Mouse (Mus musculus) adrenal gland, postnatal 36 days (tissue): ENCODE measurements around the gene Tmem156. TPM values are rescaled to one million over a fixed set of nuclear protein-coding genes. Genes with fewer than 3 reads are reported as not detected.
A peak's percentile ranks its signal among the peaks of the same experiment; 100 is the strongest.
"Not testable (repeated sequence)": the region's sequence is repeated elsewhere in the genome, so short reads cannot be mapped to it uniquely, and the experiment has no call there.

ENCODE experiments used
- DNase-seq, 2 experiments: peaks; one replicate each; pipeline ENCODE4 v3.0.0; 2021; ENCODE audit warnings: mixed read lengths in 1 of 2
- long read RNA-seq, 2 experiments: library from polyadenylated mRNA; stranded (forward); transcript quantifications; one replicate each; pipeline ENCODE4 v2.0.0; 2021; ENCODE audit warnings: borderline sequencing depth in 2 of 2
- total RNA-seq, 2 experiments: library from RNA; stranded (reverse); gene quantifications; 2 replicates each; pipeline ENCODE4 v1.2.3; 2021

Tmem156 gene
- not detected for total RNA-seq
- long read RNA-seq, experiment 1 = 0 reads
- long read RNA-seq, experiment 2 = 0 reads

DNA sequence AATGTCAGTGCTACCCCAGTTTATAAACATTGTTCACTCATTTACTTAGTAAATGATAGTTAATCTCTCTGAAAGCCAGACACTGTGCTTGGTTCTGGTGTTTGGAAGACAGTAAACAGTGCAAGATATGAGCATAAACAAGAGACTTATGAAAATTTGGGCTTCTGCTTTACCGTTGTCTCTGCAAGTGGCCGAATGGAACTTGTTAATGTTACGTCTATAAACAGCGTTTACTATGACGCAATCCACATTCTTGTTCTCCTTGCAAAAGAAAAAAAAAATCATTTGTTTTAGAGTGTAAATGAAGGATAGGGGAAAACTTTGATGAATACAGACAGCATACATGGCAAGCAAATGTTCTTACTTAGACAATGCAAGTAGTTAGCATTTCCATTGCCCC, at the start of gene Tmem156:
TSS of gene Tmem156 (minus strand) at position 212 of the 400 bp plus-strand sequence.
- DNase-seq = no peak

DNA sequence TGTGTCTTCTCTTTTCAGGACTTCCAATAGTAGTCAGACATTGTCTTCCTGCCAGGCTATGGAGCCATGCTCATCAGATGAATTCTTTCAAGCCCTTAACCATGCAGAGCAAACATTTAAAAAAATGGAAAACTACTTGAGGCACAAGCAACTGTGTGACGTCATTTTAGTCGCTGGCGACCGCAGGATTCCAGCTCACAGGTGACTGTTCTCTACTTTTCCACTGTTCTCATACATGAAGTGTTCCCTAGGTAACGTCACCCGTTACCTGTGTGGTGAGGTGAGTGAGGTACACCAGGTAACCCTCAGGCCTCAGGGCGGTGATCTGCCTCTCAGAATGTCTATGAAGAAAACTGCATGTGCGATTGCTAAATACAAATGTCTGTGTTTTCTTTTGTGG, 49.3 kb upstream of the Tmem156 start:
- DNase-seq = no peak

DNA sequence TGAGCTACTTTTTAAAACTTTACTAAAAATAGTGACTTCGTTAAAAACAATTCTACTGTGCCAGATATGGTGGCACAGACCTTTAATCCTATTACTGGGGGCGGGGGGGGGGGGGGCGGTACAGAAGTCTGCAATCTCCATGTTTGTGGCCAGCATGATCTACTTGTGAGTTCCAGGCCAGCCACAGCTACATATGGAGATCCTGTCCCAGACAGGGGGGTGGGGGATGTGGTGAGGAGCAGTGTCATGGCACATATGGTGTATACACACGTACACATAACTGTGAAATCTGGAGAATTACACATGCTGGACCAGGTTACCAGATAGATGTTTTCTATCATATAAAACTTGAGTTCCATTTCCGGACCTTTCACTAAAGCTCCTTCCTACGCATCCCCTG, 45.1 kb upstream of the Tmem156 start:
- no peak for DNase-seq

DNA sequence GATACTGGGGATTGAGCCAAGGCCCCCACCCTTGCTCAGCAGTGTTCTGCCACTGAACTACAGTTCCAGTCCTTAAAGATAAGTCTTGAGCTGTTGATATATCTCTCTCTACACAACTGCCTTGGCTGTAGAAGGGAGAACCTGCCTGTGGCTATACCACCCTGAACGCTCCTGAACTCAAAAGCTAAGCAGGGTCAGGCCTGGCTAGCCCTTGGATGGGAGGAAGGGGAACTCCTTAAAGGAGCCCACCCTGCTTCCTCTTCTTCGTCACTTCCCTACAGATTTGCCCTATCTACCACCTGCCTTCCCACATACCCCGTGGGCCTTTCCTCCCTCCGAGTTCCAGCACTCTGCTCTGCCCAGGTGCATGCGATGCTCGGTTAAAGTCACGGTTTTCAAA, 44.2 kb upstream of the Tmem156 start:
- DNase-seq = no peak

DNA sequence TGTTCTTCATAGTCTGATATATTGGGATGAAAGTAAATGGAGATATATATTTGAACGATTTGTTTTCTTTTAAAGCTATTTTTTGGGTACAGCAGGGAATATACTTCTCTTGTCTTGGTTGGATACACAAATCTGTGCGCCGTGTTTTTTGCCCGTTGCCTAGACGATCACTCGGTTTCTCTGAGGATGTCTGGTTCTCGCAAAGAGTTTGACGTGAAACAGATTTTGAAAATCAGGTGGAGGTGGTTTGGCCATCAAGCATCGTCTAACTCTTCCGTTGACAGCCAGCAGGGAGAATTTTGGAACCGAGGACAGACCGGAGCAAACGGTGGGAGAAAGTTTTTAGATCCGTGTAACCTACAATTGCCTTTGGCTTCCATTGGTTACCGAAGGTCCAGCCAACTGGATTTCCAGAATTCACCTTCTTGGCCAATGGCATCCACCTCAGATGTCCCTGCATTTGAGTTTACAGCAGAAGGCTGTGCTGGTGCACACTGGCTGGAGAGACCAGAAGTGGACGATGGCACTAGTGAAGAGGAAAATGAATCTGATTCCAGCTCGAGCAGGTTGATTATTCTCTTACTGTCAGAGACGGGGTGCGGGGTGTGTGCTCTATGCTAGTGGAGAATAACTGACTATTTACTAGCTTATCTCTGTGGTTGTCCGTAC, 39.4 kb upstream of the Tmem156 start:
- no peak for DNase-seq

DNA sequence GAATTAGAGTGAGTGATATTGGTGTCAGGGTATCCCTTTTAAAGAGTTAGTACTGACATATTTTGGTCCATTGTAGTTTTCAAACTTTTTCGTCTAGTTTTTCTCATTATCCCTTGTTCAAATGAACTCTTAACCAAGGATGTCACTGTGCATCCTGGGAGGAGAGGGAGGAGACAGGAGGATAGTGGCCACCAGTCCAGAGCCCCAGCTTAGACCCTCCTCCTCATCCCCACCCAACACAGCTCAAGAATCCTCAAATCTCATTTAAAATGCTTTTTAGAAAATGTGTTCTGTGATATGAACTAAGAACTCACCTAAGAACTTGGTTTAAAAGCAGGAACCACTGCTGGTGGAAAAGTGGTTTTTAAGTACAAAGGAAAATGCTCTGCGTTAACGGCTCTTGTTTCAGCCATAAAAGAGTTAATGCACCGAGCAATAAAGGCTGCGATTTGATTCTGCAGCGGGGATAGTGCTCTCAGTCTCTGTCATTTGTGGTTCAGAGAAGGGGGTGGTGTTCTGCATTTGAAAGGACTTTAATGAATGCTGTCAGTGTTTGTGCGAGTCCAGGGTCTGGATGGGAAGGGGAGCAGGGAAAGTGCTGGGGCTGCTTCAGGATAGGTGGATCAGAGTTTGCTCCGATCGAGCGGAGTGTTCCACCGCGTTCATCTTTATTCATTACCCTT, 38.7 kb upstream of the Tmem156 start:
- no peak for DNase-seq

DNA sequence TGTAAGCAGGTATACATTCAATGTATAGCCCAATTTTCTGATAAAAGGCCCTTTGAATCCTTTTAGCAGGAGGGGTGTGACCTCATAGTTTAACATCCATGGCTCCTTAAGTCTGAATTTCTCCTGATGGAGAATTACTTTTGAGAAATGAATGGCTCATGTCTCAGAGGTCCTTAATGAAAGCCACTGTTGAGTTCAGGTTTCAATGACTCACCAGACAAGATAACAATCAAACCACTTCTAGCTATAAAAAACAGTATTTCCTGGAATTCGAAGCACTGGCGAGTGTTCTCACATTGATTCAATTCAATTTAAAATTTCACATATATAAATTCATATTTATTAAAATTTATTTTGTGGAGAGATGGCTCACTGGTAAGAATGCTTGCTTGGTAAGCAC, 36.5 kb upstream of the Tmem156 start:
- no peak for DNase-seq

DNA sequence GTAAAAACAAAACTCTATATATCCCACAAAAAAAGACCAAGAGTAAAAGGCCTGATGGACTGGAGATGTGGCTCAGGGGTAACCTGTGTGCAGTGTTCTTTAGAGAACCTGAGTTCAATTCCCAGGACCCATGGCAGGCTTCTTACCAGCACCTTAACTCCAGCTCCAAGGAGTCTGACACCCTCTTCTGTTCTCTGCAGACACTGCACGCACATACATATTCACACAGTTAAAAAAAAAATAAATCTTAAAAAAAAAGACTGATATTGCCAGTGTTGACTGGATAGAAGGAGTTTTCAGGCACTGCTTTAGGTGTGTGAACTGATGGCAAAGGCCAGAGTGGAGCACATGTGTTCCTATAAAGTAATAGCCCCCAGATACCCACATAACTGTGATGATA, 34.2 kb upstream of the Tmem156 start:
- no peak for DNase-seq

DNA sequence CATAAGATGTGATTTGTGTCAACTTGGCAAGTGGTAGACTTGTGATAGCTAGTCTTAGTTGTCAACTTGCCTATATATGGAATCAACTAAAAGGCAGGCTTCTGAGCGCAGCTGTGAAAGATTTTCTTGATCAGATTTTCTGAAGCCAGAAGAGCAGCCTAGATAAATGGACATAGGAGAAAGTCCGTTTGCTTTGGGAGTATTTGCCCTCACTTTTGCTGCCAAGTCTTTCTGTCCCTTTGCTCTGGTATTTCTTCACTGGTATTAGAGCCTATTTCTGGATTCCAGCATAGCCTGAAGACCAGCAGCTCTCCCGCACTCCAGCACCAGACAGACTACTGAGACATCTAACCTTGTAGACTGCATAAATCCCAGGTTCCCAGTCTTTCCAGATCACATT, 30.7 kb upstream of the Tmem156 start:
- no peak for DNase-seq

DNA sequence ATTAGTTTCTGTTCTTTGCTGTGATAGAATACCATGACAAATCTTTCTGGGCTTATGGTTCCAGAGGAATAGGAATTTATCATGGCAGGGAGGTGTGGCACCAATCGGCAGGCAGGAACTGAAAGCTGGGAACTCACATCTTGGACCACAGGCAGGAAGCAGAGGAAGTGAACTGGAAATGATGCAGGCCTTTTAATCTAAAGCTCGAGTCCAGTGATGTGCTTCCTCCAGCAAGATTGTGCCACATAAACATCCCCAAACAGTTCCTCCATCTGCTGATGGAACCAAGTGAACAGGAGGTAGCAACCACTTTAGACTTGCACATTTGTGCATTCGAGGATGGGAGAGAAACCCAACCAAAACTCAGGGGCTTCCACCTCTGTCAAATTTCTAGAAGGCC, 28.0 kb upstream of the Tmem156 start:
- DNase-seq = no peak

DNA sequence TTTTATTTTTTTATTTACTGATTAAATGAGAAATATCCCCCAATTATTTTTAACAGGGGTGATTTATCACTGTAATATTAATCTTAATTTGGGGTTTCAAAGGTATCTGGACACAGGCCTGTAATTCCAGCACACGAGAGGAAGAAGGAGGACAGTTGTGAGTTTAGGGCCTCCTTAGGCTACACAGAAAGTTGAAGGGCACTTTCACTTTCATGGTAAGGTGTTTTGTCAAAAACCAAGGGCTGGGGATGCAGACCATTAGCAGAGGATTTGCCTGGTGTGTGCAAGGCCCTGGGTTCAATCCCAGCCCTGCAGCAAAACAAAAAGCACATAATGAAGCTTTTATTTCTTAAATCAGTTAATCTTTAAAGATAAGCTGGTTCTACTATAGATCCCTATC, 27.6 kb upstream of the Tmem156 start:
- DNase-seq = no peak

DNA sequence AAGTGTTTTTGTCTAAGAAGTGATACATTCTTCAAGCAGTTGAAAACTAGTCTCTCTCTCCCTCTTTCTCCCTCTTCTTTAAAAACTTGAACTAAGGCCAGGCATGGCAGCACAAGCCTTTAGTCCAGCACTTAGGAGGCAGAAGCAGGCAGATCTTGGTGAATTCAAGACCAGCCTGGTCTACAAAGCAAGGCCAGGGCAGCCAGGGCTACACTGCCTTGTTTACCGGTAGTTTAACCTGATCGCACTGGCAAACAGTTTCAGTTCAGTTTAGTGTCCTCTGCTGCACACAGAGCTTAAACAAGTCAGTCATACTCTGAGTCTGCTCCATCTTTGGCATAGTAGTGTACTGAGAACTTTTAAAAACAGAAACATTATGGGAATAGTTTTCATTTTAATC, 24.9 kb upstream of the Tmem156 start:
- DNase-seq = no peak

DNA sequence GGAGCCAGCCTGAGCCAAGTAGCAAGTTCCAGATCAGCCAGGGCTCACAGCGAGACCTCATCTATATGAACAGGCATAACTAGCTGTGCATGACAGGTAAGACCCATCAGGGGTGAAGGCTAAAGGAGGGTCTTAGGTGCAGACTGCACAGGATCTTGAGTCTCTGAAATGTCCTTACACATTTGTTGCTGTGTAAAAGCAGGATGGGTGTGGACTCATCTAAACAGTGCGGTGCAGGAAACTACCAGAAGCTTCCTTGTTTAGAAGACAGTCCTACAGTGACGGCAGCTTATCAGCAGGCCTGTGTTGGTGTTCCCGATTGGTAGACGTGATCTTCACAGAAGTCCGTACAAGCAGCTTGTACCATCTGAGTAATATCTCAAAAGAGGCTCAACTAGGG, 21.4 kb upstream of the Tmem156 start:
- no peak for DNase-seq

DNA sequence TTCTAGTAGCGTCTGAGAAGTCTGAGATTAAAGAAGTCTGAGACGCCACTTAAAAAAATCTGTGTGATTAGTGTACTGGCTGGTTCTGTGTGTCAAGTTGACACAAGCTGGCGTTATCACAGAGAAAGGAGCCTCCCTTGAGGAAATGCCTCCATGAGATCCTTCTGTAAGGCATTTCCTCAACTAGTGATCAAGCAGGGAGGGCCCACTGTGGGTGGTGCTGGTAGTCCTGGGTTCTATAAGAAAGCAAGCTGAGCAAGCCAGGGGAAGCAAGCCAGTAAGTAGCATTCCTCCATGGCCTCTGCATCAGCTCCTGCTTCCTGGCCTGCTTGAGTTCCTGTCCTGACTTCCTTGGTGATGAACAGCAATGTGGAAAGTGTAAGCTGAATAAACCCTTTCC, 20.3 kb upstream of the Tmem156 start:
- DNase-seq = not testable (repeated sequence)

DNA sequence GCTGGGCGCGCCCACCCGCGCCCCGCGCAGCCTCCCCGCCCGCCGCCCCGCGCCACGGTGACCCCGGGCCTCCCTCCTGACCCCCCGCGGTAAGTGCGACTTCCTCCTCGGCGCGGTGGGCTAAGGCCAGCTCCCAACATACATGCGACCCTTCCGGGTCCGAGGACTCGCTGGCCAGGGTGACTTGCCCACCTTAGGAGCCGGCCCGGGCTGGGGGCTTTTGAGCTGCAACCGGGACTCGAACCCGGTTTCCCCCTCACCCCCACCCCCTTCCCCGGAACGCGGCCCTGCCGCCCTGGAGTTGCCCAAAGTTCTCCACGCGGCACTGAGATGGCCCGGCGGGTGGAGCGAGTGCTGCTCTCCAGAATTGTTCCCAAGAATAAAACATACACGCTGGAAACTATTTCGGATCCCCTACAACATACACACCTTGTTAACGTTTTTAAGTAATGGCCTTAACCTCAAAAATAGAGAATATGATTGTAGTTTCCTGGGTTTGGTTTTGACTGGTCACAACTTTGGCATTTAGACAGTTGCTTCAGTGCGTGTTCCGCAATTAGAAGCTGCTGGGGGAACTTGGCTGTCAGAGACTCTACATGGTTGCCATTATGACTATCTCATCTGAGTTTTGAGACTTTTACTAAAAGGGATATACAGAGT, 16.0 kb upstream of the Tmem156 start:
- DNase-seq = peak; percentile 57 to 70

DNA sequence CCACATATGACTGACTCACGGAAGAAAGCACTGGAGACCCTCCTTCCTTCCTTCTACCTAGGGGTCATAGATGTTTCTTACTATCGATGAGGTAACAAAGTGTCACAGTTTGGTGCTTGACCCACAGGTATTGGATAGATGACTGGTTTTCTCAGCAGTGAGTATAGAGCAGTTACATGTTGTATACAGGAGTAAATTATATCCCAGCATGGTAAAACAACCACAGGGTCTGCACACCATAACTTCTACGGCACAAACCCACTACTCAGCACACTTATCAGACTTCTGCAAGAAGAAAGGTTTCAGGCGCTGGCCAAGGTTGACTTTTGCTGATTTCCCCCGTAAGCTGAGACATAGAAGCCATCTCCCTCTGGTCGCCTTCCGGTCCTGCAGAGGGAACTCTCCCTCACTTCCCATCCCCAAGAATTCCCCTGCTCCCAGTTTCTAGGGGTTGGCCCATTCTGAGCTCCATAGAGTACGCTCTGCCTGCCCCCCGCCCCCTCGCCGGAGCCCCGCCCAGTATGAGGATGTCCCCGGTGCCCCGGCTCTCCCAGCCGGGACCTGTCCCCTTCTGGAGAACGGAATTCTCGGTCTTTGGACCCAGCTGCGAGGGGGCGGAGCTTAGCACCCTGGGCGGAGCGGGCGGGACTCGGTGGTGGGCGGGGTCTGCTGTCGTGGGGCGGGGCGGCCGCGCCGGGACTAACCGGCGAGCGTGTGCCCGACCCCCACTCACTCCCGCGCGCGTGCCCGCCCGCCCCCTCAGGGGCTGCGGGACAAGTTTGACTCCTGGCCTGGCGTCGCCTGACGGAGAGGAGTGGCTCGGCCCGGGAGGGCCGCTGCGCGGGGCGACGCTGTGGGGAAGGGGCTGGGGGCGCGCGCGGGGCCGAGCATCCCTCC, 15.2 kb upstream of the Tmem156 start, which contains the start of gene Klhl5:
TSS of gene Klhl5 (plus strand) at position 664 of the 897 bp plus-strand sequence.
- peak; percentile 96 to 97 for DNase-seq

DNA sequence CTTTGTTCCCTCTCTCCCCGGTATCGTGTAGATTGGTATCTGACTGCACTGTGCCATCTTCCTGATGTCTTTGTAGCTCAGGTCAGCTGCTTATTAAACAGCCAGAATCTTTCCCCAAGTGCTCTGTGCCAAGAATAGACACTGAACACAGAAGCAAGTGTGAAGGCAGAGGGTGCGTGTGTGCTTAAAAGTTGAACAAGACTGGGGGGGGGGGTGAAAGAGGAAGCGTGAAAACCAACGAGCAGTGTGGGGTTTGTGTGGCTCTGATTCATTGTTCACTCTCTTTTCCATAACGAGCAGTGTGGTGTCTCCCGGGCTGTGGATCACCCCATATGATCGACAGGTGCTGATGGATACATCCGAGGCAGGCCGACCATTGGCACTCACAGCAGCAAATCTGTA, 10.7 kb upstream of the Tmem156 start:
- DNase-seq = no peak

DNA sequence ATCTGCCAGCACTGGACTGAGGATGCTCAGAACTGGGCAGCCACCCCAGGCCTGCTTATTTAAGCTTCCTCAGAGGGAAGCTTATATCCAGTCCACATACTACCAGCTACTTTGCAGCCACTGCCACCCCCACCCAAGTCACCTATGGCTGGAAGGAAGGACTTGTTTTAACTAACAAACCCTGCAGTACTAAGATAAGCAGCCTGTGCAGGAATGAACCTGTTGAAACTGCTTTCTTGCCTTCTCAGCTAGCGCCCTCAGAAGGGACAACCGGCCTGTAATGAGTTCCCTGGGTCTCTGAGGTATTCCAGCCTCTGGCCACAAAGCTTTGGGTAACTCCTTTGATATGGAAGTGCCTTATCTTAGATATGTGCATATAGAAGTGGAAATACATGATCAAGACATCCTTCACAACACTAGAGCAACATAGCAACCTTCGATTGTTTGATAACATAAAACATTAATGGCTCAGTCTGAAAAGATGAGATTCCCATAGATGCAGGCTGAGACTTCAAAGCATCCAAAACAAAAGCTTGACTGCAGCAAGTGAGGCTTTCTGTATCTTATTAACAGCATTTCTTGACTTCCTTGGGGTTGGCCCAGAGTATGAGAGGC, 10.2 kb upstream of the Tmem156 start:
- no peak for DNase-seq

DNA sequence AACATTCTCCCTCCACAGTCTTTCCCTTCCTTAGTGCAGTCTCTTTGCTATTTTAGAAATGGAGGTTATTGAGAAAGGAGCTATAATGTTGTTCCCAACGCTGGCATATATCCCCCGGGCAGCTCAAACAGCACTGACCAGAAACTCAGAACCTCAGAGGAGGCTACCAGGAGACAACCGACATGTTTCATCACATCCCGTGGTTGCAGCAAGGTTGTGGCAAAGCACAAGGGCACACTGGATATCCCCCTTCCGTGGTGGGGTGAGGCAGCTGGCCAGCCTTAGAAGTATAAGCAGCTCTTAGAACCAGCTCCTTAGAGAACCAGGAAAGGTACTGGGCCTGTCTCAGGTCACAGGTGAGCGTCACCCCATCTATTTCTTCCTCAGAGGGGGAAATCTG, 9.7 kb upstream of the Tmem156 start:
- peak in 1 of 2 experiments; percentile 30 for DNase-seq

DNA sequence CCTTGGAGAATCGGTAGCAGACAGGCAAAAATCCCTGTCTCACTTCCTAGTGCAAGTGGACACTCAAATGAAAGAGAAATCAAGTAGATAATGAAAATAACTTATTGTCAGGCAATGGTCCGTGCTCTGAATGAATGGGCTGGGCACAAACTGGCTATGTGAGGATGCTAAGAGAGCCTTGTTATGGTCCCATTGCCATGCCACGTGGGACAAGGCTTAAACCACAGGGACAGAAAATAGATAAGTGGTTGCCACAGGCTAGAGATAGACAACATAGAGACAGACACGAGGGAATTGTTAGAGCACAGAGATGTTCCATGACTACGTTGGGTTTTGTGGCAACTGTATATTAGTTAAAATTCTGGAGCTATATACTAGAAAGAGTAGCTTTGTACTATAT, 9.3 kb upstream of the Tmem156 start:
- DNase-seq = no peak

DNA sequence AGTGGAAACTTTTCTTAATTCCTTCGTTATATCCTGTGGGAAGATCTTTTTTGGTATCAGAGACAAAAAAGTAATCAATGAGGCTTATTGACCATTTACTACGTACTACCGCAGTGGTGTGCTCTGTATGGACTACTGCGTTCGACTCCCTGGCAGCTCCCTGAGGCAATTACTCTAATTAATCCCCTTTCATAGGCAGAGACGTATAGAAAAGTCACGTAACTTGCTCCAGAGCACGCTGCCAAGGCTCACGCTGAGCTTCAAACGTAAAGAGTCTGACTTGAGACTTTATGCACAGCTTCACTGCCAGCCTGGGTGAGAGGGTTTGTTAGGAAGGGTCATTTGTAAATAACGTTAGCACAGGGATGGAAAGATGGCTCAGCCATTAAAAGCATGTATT, 8.1 kb upstream of the Tmem156 start:
- no peak for DNase-seq

DNA sequence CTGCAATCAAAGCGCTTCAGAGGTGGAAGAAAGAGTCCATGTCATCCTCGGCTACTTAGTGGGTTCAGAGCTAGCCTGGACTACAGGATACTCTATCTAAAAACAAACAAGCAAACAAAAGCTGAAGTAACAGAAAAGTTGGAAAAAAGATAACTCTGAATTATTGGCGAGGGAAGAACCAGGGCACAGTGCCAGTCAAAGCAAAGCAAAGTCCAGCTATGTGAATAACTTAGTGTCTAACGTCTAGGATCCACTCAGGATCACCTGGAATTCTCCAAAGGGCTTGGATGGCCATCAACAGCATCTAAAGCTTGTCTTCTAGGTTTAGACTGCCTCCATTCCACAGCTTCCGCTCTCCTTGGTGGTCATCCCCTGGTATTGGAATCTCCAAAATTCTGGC, 5.5 kb upstream of the Tmem156 start:
- no peak for DNase-seq
